Mouse (Mus musculus) v-Abl transformed pro-B cells (cell line): ENCODE results near the gene Cox14.

ENCODE experiments used
- in situ Hi-C, 2 experiments: fragments of 400-800 bp; cut with MboI; formaldehyde crosslinking; loops; one replicate each; pipeline ENCODE4 v1.15.1; 2025; ENCODE audit not compliant: unreplicated experiment in 2 of 2

The Cox14 gene

GRCm38 (mm10) chr15:99704881-99705280 lies 20.5 kb upstream of the Cox14 start:
- in situ Hi-C loops = no loop called here

DNA sequence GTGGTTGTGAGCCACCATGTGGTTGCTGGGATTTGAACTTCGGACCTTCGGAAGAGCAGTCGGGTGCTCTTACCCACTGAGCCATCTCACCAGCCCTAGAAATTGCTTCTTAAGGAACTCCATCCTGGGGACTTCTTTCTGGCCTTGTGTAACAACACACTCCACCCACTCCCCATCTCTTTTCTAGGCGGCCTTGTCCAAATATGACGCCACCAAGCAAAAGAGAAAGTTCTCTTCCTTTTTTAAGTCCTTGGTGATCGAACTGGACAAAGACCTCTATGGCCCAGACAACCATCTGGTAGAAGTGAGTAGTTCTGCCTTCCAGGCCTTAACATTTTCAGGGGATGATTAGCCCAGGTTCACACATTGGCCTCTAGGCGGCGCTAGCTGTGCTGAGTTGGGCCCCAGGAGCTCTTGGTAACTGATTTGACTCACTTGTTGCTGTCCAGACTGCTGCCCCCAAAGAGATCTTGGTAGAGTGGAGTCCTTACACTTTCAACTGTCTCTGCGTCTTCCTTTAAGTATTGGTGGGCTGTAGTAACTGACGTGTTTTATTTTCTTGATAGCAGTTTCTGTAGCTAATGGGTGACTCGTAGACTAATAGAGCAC lies 19.9 kb upstream of the Cox14 start, which contains the start of gene Gm17349:
Gm17349 (minus strand) TSS at position 51 of the 609 bp plus-strand sequence.
- in situ Hi-C loops = no loop called here

- in situ Hi-C loops = no loop called here
These were observed 17.2 kb upstream of the Cox14 start for GRCm38 (mm10) chr15:99708176-99708575.

DNA sequence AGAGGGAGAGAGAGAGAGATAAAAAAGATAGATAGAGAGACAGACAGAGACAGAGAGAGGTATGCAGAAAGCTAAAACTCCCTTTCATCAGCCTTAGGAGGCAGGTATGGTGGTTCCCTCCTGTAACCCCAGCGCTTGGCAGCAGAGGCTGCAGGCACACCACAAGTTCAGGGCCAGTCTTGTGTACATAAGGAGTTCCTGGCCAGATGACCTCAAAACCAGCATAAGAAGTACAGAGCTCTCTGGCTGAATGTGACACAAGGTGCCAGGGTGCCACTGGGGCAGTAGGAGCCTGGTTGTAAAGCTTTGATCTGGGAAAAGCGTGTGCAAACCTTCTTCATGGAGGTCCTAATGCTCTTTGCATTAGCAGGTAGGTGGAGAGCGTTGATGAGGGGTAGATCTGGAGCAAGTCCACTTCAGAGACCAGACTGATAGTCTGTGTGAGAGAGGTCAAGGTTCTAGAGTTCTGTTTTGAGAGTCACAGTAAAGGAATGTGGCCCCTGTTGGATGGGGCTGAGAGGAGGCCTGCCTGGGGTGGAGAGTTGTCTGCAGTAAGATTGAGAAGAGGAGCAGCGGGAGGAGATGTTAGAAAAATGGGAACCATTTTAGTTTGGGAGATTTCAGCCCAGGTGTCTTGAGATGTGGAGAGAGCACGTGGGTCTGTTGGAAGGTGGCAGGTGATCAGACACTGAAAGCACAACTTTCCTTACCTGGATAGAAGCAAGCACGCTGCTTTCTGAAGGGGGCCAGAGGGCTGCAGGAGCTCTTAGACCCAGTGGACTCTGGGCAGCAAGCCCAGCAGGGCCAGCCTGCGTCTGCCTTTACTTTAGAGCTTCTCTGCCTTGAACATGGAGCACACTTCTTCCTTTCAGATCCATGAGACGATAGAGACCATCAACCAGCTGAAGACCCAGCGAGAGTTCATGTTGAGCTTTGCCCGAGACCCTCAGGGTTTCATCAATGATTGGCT lies 14.9 kb upstream of the Cox14 start:
- in situ Hi-C loops = no loop called here

- in situ Hi-C loops = no loop called here
These were observed 13.9 kb upstream of the Cox14 start for GRCm38 (mm10) chr15:99711491-99711890.

GRCm38 (mm10) chr15:99712666-99713559 lies 12.5 kb upstream of the Cox14 start:
- in situ Hi-C loops = no loop called here

- in situ Hi-C loops = no loop called here
These were observed 11.8 kb upstream of the Cox14 start for GRCm38 (mm10) chr15:99713569-99713968.

DNA sequence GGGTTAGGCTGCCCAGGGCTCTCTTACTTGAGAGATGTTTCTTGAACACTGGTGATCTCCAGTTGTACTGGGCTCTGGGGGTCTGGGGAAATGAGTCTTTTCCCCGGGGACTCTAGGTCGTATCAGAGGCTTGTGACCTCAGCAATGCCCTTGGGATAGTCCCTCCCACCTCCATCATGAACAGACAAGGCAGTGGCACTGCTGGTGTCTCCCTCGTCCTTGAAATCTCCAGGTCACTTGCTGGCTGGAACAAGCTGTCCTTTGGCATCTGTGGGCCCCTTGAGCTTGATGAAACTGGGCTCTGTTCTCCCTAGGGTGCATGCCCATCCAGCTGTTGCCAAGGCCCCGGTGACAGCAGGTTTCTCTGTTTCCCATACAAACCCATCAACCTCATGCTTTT lies 11.2 kb upstream of the Cox14 start:
- in situ Hi-C loops = no loop called here

DNA sequence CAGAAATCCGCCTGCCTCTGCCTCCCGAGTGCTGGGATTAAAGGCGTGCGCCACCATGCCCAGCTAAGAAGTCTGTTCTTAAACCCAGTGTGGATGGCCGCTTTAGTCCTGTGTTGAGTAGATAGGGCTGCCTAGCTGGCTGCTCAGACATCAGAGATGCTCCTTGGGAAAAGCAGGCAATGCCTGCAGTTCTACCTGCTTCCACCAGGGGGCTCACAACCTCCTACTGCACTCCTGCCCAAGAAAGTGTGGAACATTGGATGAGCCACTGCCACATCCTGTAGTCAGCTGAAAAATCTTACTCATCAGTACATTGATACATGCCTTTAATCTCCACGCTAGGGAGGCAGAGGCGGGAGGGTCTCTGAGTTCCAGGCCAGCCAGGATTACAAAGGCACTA lies 10.6 kb upstream of the Cox14 start:
- in situ Hi-C loops = no loop called here

DNA sequence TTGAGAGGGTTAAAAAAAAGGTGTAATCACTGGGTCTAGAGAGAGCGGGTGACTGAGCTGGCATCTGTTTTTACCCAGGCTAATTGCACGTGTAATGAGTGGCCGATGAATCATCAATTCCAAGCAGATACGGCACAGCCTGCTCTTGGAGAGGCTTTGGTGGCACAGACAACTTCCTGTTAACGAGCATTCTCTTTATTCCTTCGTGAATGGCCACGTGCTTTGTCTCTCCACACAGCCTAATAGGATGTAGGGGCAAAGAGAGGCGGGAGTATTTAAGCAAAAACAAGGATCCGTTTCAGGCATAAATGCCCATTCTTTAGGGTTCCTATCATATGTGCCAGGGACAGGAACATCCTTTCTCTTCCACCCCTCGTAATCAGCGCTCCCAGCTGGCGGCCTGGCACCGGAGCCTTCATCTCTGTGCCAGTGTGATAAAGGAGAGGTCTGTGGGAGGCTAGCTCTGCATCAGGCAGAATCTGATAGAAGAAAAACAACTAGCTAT lies 10.0 kb upstream of the Cox14 start:
- in situ Hi-C loops = no loop called here

- in situ Hi-C loops = no loop called here
These were observed 9.3 kb upstream of the Cox14 start for GRCm38 (mm10) chr15:99715982-99716746.

DNA sequence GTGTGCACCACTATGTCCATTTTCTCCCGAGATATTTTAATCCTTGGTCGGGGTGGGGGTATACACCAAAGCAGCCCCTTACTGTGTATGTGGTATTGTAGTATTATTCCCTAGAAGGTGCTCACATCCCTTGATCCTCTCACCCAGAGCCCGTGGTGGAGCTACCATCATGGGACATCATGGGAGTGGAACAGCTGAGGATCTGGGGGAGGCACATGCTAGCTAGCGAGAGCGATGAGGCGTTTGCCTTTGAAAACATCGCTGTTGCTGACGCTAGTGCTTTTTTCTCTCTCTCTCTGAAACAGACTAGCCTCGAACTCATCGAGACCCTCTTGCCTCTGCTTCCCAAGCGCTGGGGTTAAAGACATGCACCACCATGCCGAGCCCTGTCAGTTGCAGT lies 8.6 kb upstream of the Cox14 start:
- in situ Hi-C loops = no loop called here

DNA sequence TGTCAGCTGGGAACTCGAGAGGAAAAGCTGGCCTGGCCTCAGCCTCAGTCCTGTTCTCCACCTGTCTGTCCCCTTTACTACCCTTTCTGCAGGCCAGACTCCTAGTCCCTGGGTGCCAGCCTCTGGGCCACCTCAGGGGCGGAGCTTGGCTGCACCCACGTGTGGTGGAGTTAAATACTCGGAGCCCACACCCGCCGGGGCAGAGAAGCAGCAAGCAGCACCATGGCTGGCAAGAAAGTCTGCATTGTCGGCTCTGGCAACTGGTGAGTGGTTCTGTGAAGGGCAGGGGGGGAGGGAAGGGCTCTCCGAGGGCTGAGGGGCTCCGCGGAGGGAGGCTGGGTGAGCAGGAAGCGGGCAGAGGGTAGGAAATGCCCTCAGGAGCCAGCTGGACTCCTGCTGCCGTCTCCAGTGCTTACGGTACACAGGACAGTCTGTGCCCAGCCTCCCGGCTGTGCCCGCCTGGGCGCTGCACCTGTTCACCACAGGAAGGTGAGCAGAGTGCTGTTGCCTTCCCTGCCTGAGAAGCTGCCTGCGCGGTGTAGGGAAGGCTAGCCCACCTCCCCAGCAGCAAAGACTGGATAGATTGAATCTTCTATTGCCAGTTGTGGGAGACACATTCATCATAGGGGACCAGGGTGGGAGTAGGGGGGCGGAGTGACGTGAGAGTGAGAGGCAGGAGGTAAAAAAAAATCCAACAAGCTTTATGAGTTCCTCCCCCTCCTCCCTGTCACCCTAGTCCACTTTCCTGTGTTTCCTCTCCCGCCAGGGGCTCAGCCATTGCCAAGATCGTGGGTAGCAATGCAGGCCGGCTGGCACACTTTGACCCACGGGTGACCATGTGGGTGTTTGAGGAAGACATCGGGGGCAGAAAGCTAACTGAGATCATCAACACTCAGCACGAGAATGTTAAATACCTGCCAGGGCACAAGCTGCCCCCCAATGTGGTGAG lies 7.8 kb upstream of the Cox14 start, which contains the start of gene Gpd1:
Gpd1 (plus strand) TSS at position 130 of the 949 bp plus-strand sequence.
- in situ Hi-C loops = no loop called here

DNA sequence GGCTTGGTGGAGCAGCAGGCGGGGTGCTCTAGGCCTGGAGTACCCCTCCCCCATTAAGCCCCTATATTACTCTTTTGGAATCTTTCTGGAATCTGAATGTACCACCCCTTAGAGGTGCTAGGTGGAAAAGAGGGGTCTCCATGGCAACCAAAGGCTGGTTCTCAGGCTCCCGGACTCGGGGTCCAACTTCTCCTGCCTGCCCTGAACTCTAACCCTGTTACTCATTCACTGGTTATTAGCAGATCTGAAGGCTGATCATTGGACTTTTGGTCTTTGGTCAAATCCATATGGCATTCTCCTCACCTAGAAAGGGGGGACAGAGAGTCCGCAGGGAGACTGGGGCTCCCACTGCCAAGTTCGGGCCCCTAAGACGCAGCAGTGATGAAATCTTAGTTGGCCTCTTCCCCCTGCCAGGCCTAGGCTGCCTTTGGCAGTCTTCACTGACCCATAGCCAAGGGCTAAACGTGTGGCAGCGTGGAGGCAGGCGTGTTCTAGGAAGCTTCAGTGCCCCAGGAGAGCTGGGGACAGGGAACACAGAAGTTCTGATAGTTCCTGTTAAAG lies 6.9 kb upstream of the Cox14 start:
- in situ Hi-C loops = no loop called here

DNA sequence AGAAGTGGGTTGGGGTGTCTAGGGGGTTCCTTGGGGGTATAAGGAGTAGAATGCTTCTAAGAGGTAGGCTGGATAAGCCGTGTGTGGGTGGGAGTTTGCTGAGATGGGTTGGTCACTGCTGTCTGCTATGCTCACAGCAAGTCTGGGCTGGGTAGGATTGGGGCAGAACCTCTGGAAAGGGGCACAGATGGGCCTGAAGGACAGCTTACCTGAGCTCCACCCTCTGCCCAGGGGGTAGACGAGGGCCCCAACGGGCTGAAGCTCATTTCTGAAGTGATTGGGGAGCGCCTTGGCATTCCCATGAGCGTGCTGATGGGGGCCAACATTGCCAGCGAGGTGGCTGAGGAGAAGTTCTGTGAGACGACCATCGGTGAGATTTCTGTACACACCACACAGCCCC lies 5.6 kb upstream of the Cox14 start:
- in situ Hi-C loops = loop anchor here (5.0 kb wide), 3 partner anchors 52 to 187 kb away; partner anchors contain the start of gene Cers5 (in 1 of the 2)

DNA sequence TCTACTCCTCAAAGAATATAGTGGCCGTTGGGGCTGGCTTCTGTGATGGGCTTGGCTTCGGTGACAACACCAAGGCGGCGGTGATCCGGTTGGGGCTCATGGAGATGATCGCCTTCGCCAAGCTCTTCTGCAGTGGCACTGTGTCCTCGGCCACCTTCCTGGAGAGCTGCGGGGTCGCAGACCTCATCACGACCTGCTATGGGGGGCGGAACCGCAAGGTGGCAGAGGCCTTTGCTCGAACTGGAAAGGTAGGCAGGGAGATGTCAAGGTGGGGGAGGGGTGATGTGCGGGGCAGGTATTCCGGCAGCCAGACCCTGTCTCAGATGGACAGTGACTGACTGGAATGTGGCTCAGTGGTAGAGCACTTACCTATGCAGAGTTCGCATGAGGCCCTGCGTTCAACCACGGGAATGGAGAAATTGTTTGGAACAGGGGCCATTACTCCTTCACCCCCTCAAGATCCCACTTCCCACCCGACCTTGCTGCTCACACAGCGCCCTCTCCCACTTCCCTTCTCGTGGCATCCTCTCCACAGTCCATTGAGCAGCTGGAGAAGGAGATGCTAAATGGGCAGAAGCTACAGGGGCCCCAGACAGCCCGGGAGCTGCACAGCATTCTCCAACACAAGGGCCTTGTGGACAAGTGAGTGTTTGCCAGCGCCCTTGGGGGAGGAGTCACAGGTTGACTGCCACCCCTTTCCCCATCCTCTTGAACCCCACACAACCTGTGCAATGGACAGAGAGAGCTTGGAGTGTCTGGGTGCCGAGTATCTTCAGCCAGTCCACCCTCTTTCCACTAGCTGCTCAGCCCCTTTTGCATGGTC lies 3.3 kb upstream of the Cox14 start:
- in situ Hi-C loops = loop anchor here (5.0 kb wide), 3 partner anchors 50 to 185 kb away; partner anchors contain the start of gene Cers5 (in 1 of the 2)

DNA sequence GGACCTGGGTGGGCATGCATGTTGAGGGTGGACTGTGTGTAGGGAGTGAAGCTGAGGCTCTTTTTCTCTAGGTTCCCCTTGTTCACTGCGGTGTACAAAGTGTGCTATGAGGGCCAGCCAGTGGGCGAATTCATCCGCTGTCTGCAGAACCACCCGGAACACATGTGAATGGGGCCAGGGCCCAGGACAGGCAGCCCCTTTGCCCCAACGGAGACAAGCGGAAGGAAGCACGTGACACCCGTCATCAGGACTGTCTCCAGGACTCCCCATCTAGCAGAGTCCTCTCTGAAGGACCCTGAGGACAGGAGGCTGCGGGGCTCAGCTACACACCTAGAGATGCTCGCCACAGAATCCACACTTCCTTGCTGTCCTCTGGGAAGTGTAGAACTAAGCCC lies 2.3 kb upstream of the Cox14 start:
- in situ Hi-C loops = loop anchor here (5.0 kb wide), 3 partner anchors 49 to 184 kb away; partner anchors contain the start of gene Cers5 (in 1 of the 2)
